Mouse (Mus musculus): ENCODE measurements around the gene Il1r1. TPM values are rescaled to one million over a fixed set of nuclear protein-coding genes. Genes with fewer than 3 reads are reported as not detected.
A peak's percentile ranks its signal among the peaks of the same experiment; 100 is the strongest.

The Il1r1 gene
- polyA plus RNA-seq, 1 experiment from 2014 or later, result 11.4 TPM

DNA sequence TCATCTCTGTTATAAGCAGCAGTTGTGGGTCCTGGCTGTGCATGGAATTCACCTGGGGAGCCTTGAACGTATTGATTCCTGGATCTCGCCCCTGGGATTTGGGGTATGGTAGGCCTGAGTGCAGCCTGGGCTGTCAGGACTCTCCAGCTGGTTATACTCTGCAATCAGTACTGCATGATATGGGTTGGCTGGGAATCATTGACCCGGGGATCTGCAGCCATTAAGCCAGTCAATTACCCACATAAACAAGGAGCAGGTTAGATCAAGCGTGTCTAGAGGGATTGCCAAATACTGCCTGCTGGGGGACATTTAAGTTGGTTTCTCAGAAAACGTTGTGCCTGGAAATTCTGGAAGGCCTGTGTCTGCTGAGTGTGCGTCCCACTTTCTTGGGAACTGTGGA is 11.8 kb downstream of the Il1r1 start:
- H3K27ac ChIP-seq (ENCODE audit: low read length), result peak overlapping the region; percentile 19; the same call in 1 of the 2 replicates
- 32% methylated on average over 6 of the region's 6 CpGs for WGBS
- H3K27me3 ChIP-seq (ENCODE audit: control insufficient read depth, insufficient read depth, low read length), result no peaks in the 10 kb centered on the region
- no peaks in the 10 kb centered on the region for H3K9me3 ChIP-seq (replicated peaks; ENCODE audit: control insufficient read depth, low read length)
- ATAC-seq (ENCODE audit: insufficient read depth, low FRiP score), result peak; percentile 26; the same call in 1 of the 2 replicates
- H3K4me1 ChIP-seq (ENCODE audit: control insufficient read depth, insufficient read depth, low read length), result peaks cover 18% of the 10 kb centered on the region; the same call in 1 of the 2 replicates
- H3K36me3 ChIP-seq (ENCODE audit: control insufficient read depth, insufficient read depth, low read length), result no peaks in the 10 kb centered on the region
- no peak overlapping the region for H3K4me3 ChIP-seq (replicated peaks; ENCODE audit: low read length)
- no peak overlapping the region for H3K4me2 ChIP-seq (ENCODE audit: low read depth, low read length)
- H3K9ac ChIP-seq (ENCODE audit: low read length), result no peak overlapping the region

DNA sequence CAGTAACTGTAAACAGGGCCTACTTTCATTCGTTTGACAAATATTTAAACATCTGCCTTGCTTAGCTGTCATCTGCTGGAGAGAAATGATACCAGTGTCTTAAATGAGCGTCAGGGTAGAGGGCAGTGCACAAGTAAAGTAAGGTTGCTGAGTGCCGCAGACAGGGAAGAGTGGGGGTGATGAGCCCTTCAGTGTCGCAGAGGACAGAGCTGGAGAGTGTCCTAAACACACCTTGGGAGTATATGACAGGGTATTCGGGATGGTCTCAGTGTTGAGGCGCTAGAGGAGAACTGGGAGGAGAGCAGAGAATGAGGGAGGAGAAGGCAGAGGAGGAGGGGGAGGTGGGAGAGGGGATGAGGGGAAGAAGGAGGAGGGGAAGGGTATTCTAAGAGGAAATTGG is 12.2 kb downstream of the Il1r1 start:
- ATAC-seq (ENCODE audit: insufficient read depth, low FRiP score), result peak; percentile 46
- no peaks in the 10 kb centered on the region for H3K36me3 ChIP-seq (ENCODE audit: control insufficient read depth, insufficient read depth, low read length)
- peaks cover 18% of the 10 kb centered on the region; the same call in 1 of the 2 replicates for H3K4me1 ChIP-seq (ENCODE audit: control insufficient read depth, insufficient read depth, low read length)
- no peak overlapping the region for H3K4me3 ChIP-seq (replicated peaks; ENCODE audit: low read length)
- no peak overlapping the region for H3K4me2 ChIP-seq (ENCODE audit: low read depth, low read length)
- H3K9me3 ChIP-seq (replicated peaks; ENCODE audit: control insufficient read depth, low read length), result no peaks in the 10 kb centered on the region
- no peaks in the 10 kb centered on the region for H3K27me3 ChIP-seq (ENCODE audit: control insufficient read depth, insufficient read depth, low read length)
- no peak overlapping the region for H3K9ac ChIP-seq (ENCODE audit: low read length)
- H3K27ac ChIP-seq (ENCODE audit: low read length), result no peak overlapping the region
- WGBS, result 37% methylated on average over 6 of the region's 6 CpGs

- no peak overlapping the region for H3K4me3 ChIP-seq (replicated peaks; ENCODE audit: low read length)
- H3K9me3 ChIP-seq (replicated peaks; ENCODE audit: control insufficient read depth, low read length), result no peaks in the 10 kb centered on the region
- H3K27me3 ChIP-seq (ENCODE audit: control insufficient read depth, insufficient read depth, low read length), result no peaks in the 10 kb centered on the region
- no peak overlapping the region for H3K27ac ChIP-seq (ENCODE audit: low read length)
- peaks cover 9% of the 10 kb centered on the region; the same call in 1 of the 2 replicates for H3K4me1 ChIP-seq (ENCODE audit: control insufficient read depth, insufficient read depth, low read length)
- 83% methylated on average over 9 of the region's 9 CpGs for WGBS
- ATAC-seq (ENCODE audit: insufficient read depth, low FRiP score), result no peak
- no peak overlapping the region for H3K4me2 ChIP-seq (ENCODE audit: low read depth, low read length)
- H3K36me3 ChIP-seq (ENCODE audit: control insufficient read depth, insufficient read depth, low read length), result no peaks in the 10 kb centered on the region
- no peak overlapping the region for H3K9ac ChIP-seq (ENCODE audit: low read length)
Observed at GRCm38 (mm10) chr1:40240353-40241092, 15.6 kb downstream of the Il1r1 start.

GRCm38 (mm10) chr1:40242717-40243116 is 17.8 kb downstream of the Il1r1 start:
- Histone ChIP-seq H3K36me3 (ENCODE audit: control insufficient read depth, insufficient read depth, low read length) (no peaks in the 10 kb centered on the region), H3K27ac (ENCODE audit: low read length) (no peak overlapping the region), H3K9ac (ENCODE audit: low read length) (no peak overlapping the region), H3K4me3 (replicated peaks; ENCODE audit: low read length) (no peak overlapping the region), H3K4me2 (ENCODE audit: low read depth, low read length) (no peak overlapping the region), H3K9me3 (replicated peaks; ENCODE audit: control insufficient read depth, low read length) (no peaks in the 10 kb centered on the region), H3K27me3 (ENCODE audit: control insufficient read depth, insufficient read depth, low read length) (no peaks in the 10 kb centered on the region), H3K4me1 (ENCODE audit: control insufficient read depth, insufficient read depth, low read length) (no peaks in the 10 kb centered on the region)
- WGBS, result 42% methylated on average over 1 of the region's 1 CpGs
- no peak for ATAC-seq (ENCODE audit: insufficient read depth, low FRiP score)

DNA sequence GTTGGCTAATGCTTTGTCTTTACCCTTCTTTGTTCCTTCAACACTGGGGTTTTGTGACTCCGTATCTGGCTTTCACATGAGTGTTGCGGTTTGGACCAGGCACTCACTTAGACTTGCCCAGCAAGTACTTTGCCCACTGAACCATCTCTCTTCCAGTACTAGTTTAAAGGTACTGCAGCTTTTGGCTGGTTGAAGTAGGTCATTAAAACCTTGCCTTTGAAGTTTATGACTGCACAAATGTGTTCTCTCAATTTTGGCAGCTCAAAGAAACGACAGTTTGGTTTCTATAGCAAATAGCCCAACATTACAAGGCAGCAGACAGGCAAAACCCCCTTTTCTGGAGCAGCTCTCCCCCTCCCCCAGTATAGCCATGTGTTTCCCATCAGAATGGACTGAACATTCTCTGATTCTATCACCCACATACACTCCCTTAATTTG is 18.7 kb downstream of the Il1r1 start:
- no peak overlapping the region for H3K27ac ChIP-seq (ENCODE audit: low read length)
- no peak for ATAC-seq (ENCODE audit: insufficient read depth, low FRiP score)

DNA sequence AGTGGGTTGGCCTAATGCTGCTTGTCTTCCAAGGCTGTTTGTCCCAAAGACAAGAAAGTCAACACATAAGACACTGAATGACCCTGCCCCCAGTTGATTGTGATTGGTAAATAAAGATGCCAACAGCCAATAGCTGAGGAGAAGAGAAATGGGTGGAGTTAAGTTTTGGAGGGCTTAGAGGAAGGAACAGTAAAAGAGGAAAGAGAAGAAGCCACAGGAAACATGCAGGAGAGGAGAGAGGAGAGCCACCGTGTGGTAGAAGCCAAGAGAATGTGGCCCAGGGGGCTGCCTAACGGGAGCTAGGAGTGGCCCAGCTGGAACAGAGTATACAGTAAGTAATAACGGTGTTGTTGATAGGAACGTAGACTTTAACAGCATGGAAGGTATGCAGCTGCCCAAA is 25.5 kb downstream of the Il1r1 start:
- H3K4me3 ChIP-seq (replicated peaks; ENCODE audit: low read length), result no peak overlapping the region
- no peaks in the 10 kb centered on the region for H3K9me3 ChIP-seq (replicated peaks; ENCODE audit: control insufficient read depth, low read length)
- H3K36me3 ChIP-seq (ENCODE audit: control insufficient read depth, insufficient read depth, low read length), result no peaks in the 10 kb centered on the region
- ATAC-seq (ENCODE audit: insufficient read depth, low FRiP score), result no peak
- no peaks in the 10 kb centered on the region for H3K27me3 ChIP-seq (ENCODE audit: control insufficient read depth, insufficient read depth, low read length)
- WGBS, result 27% methylated on average over 4 of the region's 4 CpGs
- no peak overlapping the region for H3K27ac ChIP-seq (ENCODE audit: low read length)
- H3K4me1 ChIP-seq (ENCODE audit: control insufficient read depth, insufficient read depth, low read length), result no peaks in the 10 kb centered on the region
- H3K9ac ChIP-seq (ENCODE audit: low read length), result no peak overlapping the region
- H3K4me2 ChIP-seq (ENCODE audit: low read depth, low read length), result no peak overlapping the region

More for the DNA sequence above, 18.7 kb downstream of the Il1r1 start:
- H3K4me1 ChIP-seq (ENCODE audit: control insufficient read depth, insufficient read depth, low read length), result no peaks in the 10 kb centered on the region
- no peak overlapping the region for H3K4me3 ChIP-seq (replicated peaks; ENCODE audit: low read length)
- no peaks in the 10 kb centered on the region for H3K27me3 ChIP-seq (ENCODE audit: control insufficient read depth, insufficient read depth, low read length)
- H3K9me3 ChIP-seq (replicated peaks; ENCODE audit: control insufficient read depth, low read length), result no peaks in the 10 kb centered on the region
- no peaks in the 10 kb centered on the region for H3K36me3 ChIP-seq (ENCODE audit: control insufficient read depth, insufficient read depth, low read length)
- WGBS, result 68% methylated on average over 3 of the region's 3 CpGs
- no peak overlapping the region for H3K9ac ChIP-seq (ENCODE audit: low read length)
- no peak overlapping the region for H3K4me2 ChIP-seq (ENCODE audit: low read depth, low read length)

DNA sequence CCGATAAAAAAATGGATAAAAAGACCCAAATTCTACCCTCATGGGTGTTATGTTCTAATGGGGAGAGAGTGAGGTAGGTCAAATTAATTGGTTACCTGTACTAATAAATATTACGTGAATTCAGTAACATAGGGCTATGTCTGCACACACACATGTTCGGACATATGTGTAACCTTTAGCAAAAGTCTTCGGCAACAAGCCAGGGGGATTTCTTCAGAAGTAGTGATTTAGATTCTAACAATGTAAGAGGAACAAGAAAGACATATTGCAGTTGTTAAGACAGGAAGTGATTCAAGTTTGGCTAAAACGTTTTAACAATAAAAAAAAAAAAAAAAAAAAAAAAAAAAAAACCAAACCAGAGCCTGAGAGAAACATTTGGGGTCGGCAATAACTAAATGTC is 27.6 kb downstream of the Il1r1 start:
- Histone ChIP-seq H3K36me3 (ENCODE audit: control insufficient read depth, insufficient read depth, low read length) (no peaks in the 10 kb centered on the region), H3K9ac (ENCODE audit: low read length) (no peak overlapping the region), H3K27ac (ENCODE audit: low read length) (no peak overlapping the region), H3K9me3 (replicated peaks; ENCODE audit: control insufficient read depth, low read length) (no peaks in the 10 kb centered on the region), H3K4me3 (replicated peaks; ENCODE audit: low read length) (no peak overlapping the region), H3K4me1 (ENCODE audit: control insufficient read depth, insufficient read depth, low read length) (no peaks in the 10 kb centered on the region), H3K4me2 (ENCODE audit: low read depth, low read length) (no peak overlapping the region), H3K27me3 (ENCODE audit: control insufficient read depth, insufficient read depth, low read length) (no peaks in the 10 kb centered on the region)
- no peak for ATAC-seq (ENCODE audit: insufficient read depth, low FRiP score)
- WGBS, result 74% methylated on average over 6 of the region's 6 CpGs

DNA sequence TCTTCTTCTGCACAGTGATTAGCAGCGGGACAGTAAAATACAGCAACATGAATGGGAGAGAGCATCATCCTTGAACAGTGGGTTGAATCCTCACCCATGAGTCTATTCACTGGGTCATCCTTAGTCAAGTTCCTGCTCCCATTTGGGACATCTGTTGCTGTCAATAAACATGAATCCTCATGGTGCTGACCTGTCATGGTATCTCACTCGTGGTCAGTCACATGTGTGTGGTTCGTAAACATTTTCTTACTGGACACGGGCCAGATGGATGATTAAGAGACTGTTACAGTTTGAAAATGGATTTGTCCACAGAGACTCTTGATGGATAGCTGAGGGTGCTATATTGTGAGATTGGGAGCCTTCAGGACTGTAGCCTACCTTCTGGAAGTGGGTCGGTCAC is 29.1 kb downstream of the Il1r1 start:
- Histone ChIP-seq H3K4me2 (ENCODE audit: low read depth, low read length) (no peak overlapping the region), H3K9me3 (replicated peaks; ENCODE audit: control insufficient read depth, low read length) (no peaks in the 10 kb centered on the region), H3K27ac (ENCODE audit: low read length) (no peak overlapping the region), H3K9ac (ENCODE audit: low read length) (no peak overlapping the region), H3K36me3 (ENCODE audit: control insufficient read depth, insufficient read depth, low read length) (no peaks in the 10 kb centered on the region), H3K27me3 (ENCODE audit: control insufficient read depth, insufficient read depth, low read length) (no peaks in the 10 kb centered on the region), H3K4me3 (replicated peaks; ENCODE audit: low read length) (no peak overlapping the region), H3K4me1 (ENCODE audit: control insufficient read depth, insufficient read depth, low read length) (no peaks in the 10 kb centered on the region)
- no peak for ATAC-seq (ENCODE audit: insufficient read depth, low FRiP score)
- WGBS, result 52% methylated on average over 5 of the region's 5 CpGs

DNA sequence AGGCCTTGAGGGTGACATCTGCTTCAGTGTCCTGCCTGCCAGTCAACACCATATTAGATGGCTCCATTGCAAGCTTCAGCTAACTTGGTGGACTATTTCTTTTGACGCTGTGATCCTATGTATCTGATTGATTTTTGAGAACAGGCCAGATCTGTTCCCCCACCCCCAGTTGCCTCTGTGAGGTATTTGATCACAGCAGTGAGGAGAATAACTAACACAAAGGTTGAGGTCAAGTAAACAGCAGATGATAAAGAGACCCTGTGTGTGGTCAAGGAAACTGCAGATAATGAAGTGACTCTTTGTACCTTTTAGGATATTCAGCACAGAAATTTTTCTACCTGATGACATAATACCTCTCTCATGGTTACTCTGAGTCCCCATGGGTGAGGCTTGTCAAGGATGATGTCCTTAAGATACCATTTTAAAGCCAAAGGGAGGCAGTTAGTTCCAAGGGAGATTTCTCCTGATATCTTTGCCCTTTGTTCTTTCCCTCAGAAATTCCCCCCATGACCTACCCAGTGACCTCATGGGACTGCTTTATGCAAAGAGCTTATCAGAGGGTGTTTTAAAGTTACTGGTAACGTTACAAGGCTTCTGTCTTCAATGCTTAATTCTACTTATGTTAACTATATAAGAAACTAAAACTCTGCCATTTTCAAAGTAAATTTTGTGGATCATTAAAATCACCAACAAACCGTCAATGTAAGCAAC is 29.6 kb downstream of the Il1r1 start:
- ATAC-seq (ENCODE audit: insufficient read depth, low FRiP score), result no peak
- H3K27ac ChIP-seq (ENCODE audit: low read length), result no peak overlapping the region
- no peaks in the 10 kb centered on the region for H3K9me3 ChIP-seq (replicated peaks; ENCODE audit: control insufficient read depth, low read length)
- no peak overlapping the region for H3K4me3 ChIP-seq (replicated peaks; ENCODE audit: low read length)
- H3K9ac ChIP-seq (ENCODE audit: low read length), result no peak overlapping the region
- H3K4me1 ChIP-seq (ENCODE audit: control insufficient read depth, insufficient read depth, low read length), result no peaks in the 10 kb centered on the region
- no peaks in the 10 kb centered on the region for H3K27me3 ChIP-seq (ENCODE audit: control insufficient read depth, insufficient read depth, low read length)
- no peaks in the 10 kb centered on the region for H3K36me3 ChIP-seq (ENCODE audit: control insufficient read depth, insufficient read depth, low read length)
- WGBS, result 45% methylated on average over 3 of the region's 3 CpGs
- no peak overlapping the region for H3K4me2 ChIP-seq (ENCODE audit: low read depth, low read length)

All from stomach, embryonic 16.5 days (tissue).